Mouse (Mus musculus): ENCODE results near the gene Trit1. TPM values are rescaled to one million over a fixed set of nuclear protein-coding genes. Genes with fewer than 3 reads are reported as not detected.

The Trit1 gene
- polyA plus RNA-seq (2017; shearing (Covaris generic)) = 26.1 TPM

GRCm38 (mm10) chr4:123016451-123016957 is at the start of gene Trit1:
Trit1 (plus strand) TSS chr4:123016597.

GRCm38 (mm10) chr4:122995404-122996220 is 20.8 kb upstream of the Trit1 start, which contains the start of gene Mycl:
Mycl (plus strand) TSS chr4:122995652.

Other genes with a start within 250 kb of the Trit1 start
- 123 TPM for gene Ppt1, start 180.4 kb upstream of the Trit1 start, polyA plus RNA-seq (2017; shearing (Covaris generic))
- 163 TPM for gene Cap1, start 130.5 kb upstream of the Trit1 start, polyA plus RNA-seq (2017; shearing (Covaris generic))
- gene Mfsd2a, start 55.4 kb upstream of the Trit1 start, polyA plus RNA-seq (2017; shearing (Covaris generic)) = 3.1 TPM
- gene Mycl, start 20.9 kb upstream of the Trit1 start, polyA plus RNA-seq (2017; shearing (Covaris generic)) = not detected
- gene Bmp8b, start 88.6 kb downstream of the Trit1 start, polyA plus RNA-seq (2017; shearing (Covaris generic)) = 0.21 TPM
- gene Oxct2b, start 99.7 kb downstream of the Trit1 start, polyA plus RNA-seq (2017; shearing (Covaris generic)) = not detected
- gene Ppie, start 123.4 kb downstream of the Trit1 start, polyA plus RNA-seq (2017; shearing (Covaris generic)) = 101 TPM
- gene Hpcal4, start 166.6 kb downstream of the Trit1 start, polyA plus RNA-seq (2017; shearing (Covaris generic)) = not detected
- not detected for gene Nt5c1a, start 184.9 kb downstream of the Trit1 start, polyA plus RNA-seq (2017; shearing (Covaris generic))
- 0.09 TPM for gene Heyl, start 217.0 kb downstream of the Trit1 start, polyA plus RNA-seq (2017; shearing (Covaris generic))
- gene Pabpc4, start 245.8 kb downstream of the Trit1 start, polyA plus RNA-seq (2017; shearing (Covaris generic)) = 6.6 TPM

All from inflammation-experienced regulatory T-cells, adult 16 weeks (primary cell).